Comparison of ENCODE assay signal across 8 mouse cellular contexts in genomic region chrX:13242320-13243096, GRCm38 (mm10). TPM values are rescaled to one million over a fixed set of nuclear protein-coding genes. Genes with fewer than 3 reads are reported as not detected.
A peak's percentile ranks its signal among the peaks of the same experiment; 100 is the strongest.
DNase-seq lines count a peak whose midpoint lies in the region; ATAC-seq and TF ChIP-seq lines count a peak whose summit lies in the region.

No protein-coding gene starts in this region.

- peak overlapping the region in 2 of 3 experiments; percentile 40 to 62 for H3K4me3 ChIP-seq in CH12.LX (replicated peaks in 1 of 3; ENCODE audit: low read depth in 2 of 3, low read length in 2 of 3, poor library complexity in 1 of 3)
- H3K4me3 ChIP-seq in forebrain, embryonic 13.5 days, result peak overlapping the region; percentile 37
- H3K4me3 ChIP-seq in liver, postnatal 0 days (ENCODE audit: low read depth, low read length), result peak overlapping the region; percentile 48
- H3K4me3 ChIP-seq in neural tube, embryonic 14.5 days (ENCODE audit: low read depth, low read length), result peak overlapping the region; percentile 35

- H3K9me3 ChIP-seq in CH12.LX (replicated peaks; ENCODE audit: low read length), result no peaks in the 10 kb centered on the region
- no peaks in the 10 kb centered on the region for H3K9me3 ChIP-seq in forebrain, embryonic 13.5 days (replicated peaks)
- H3K9me3 ChIP-seq in liver, postnatal 0 days (ENCODE audit: low read length), result no peaks in the 10 kb centered on the region
- no peaks in the 10 kb centered on the region for H3K9me3 ChIP-seq in neural tube, embryonic 14.5 days (ENCODE audit: control insufficient read depth, low read length)

- H3K79me2 ChIP-seq in CH12.LX (replicated peaks; ENCODE audit: control insufficient read depth, extremely low read depth, insufficient read depth, poor library complexity, severe bottlenecking), result no peaks in the 10 kb centered on the region

- ATAC-seq in cerebellum, adult (ENCODE audit: insufficient number of reproducible peaks, low FRiP score, low TSS enrichment), result peak; percentile 88
- ATAC-seq in forebrain, embryonic 13.5 days, result peak; percentile 97
- peak; percentile 68 for ATAC-seq in liver, postnatal 0 days
- ATAC-seq in neural tube, embryonic 14.5 days (ENCODE audit: low read depth), result peak; percentile 96

- peak overlapping the region; percentile 75 for H3K9ac ChIP-seq in CH12.LX (ENCODE audit: insufficient read depth, low read depth)
- peak overlapping the region; percentile 72 for H3K9ac ChIP-seq in forebrain, embryonic 13.5 days
- H3K9ac ChIP-seq in liver, postnatal 0 days (replicated peaks), result peak overlapping the region; percentile 63
- H3K9ac ChIP-seq in neural tube, embryonic 14.5 days (replicated peaks; ENCODE audit: low read depth, low read length), result peak overlapping the region; percentile 74

- no peak for TF ChIP-seq EP300 in CH12.LX (IDR thresholded peaks at IDR 0.05; ENCODE audit: low read length)
- no peak for TF ChIP-seq EP300 in liver, postnatal 0 days (IDR thresholded peaks at IDR 0.05; ENCODE audit: low read depth)

- no peak for TF ChIP-seq CTCF in CH12.LX (conservative IDR thresholded peaks at IDR 0.05 in 1 of 2, IDR thresholded peaks at IDR 0.05 in 1 of 2; ENCODE audit: low read depth in 2 of 2, low read length in 2 of 2)
- no peak for TF ChIP-seq CTCF in liver, postnatal 0 days (IDR thresholded peaks at IDR 0.05; ENCODE audit: low read depth)

- no peak for DNase-seq in CH12.LX (ENCODE audit: extremely low read depth)
- DNase-seq in heart, postnatal 10 days, result peak; percentile 87 to 90
- peak; percentile 76 for DNase-seq in layer of hippocampus, adult 11-12 months (ENCODE audit: low spot score)
- DNase-seq in liver, postnatal 0 days, result peak; percentile 68
- peak; percentile 79 for DNase-seq in testis, postnatal 10 days (ENCODE audit: low spot score)

- dilution Hi-C loops in CH12.LX (cut with MboI; ENCODE audit: extremely low pct_ligation_motif_present, extremely low pct_unique_long_range_greater_than_20kb, low sequenced_read_pairs), result no loop called here

- no peak; the same call in 1 of the 2 replicates for TF ChIP-seq POLR2A in CH12.LX (IDR thresholded peaks at IDR 0.05; ENCODE audit: low read depth, low read length)

- intact Hi-C loops in heart, postnatal 10 days (cut with DNase I), result loop anchor here (1.0 to 5.0 kb wide), 2 partner anchors 38 to 105 kb away; partner anchors contain the start of gene Ddx3x

- no peak for TF ChIP-seq RAD21 in CH12.LX (IDR thresholded peaks at IDR 0.05; ENCODE audit: low read depth, low read length)

- no peak overlapping the region for H3K27ac ChIP-seq in CH12.LX (ENCODE audit: insufficient read depth, low read depth)
- peak overlapping the region; percentile 97 for H3K27ac ChIP-seq in forebrain, embryonic 13.5 days
- peak overlapping the region; percentile 87 for H3K27ac ChIP-seq in liver, postnatal 0 days (ENCODE audit: low read depth)
- peak overlapping the region; percentile 97 for H3K27ac ChIP-seq in neural tube, embryonic 14.5 days (ENCODE audit: low read depth, low read length)

- WGBS in forebrain, embryonic 13.5 days, result 22% methylated on average over 24 of the region's 24 CpGs
- 16% methylated on average over 24 of the region's 24 CpGs for WGBS in liver, postnatal 0 days (ENCODE audit: insufficient replicate concordance)
- 9% methylated on average over 24 of the region's 24 CpGs for WGBS in neural tube, embryonic 14.5 days

- no peaks in the 10 kb centered on the region for H3K27me3 ChIP-seq in CH12.LX (replicated peaks)
- H3K27me3 ChIP-seq in forebrain, embryonic 13.5 days, result peaks cover 20% of the 10 kb centered on the region; the same call in 1 of the 2 replicates
- H3K27me3 ChIP-seq in liver, postnatal 0 days (ENCODE audit: insufficient read depth, low read length), result no peaks in the 10 kb centered on the region
- H3K27me3 ChIP-seq in neural tube, embryonic 14.5 days (ENCODE audit: control insufficient read depth, insufficient read depth, low read length), result no peaks in the 10 kb centered on the region

- no peaks in the 10 kb centered on the region for H3K36me3 ChIP-seq in CH12.LX (replicated peaks in 1 of 2; ENCODE audit: control insufficient read depth in 1 of 2, insufficient read depth in 1 of 2, low read length in 1 of 2)
- no peaks in the 10 kb centered on the region for H3K36me3 ChIP-seq in forebrain, embryonic 13.5 days (ENCODE audit: poor library complexity, severe bottlenecking)
- H3K36me3 ChIP-seq in liver, postnatal 0 days (replicated peaks; ENCODE audit: insufficient read depth, low read length), result no peaks in the 10 kb centered on the region
- no peaks in the 10 kb centered on the region for H3K36me3 ChIP-seq in neural tube, embryonic 14.5 days (ENCODE audit: control insufficient read depth, insufficient read depth, low read length)

- peak overlapping the region; percentile 64 for H3K4me2 ChIP-seq in CH12.LX (ENCODE audit: insufficient read depth, low read depth, poor library complexity, severe bottlenecking)
- H3K4me2 ChIP-seq in forebrain, embryonic 13.5 days, result peak overlapping the region; percentile 63
- H3K4me2 ChIP-seq in liver, postnatal 0 days (ENCODE audit: low read depth, low read length), result peak overlapping the region; percentile 77
- H3K4me2 ChIP-seq in neural tube, embryonic 14.5 days (ENCODE audit: low read depth, low read length), result peak overlapping the region; percentile 64

- no peaks in the 10 kb centered on the region; a peak in 1 of 4 replicates for H3K4me1 ChIP-seq in CH12.LX (ENCODE audit: control insufficient read depth in 1 of 2, insufficient read depth in 2 of 2)
- H3K4me1 ChIP-seq in forebrain, embryonic 13.5 days, result peaks cover 12% of the 10 kb centered on the region
- peaks cover 15% of the 10 kb centered on the region for H3K4me1 ChIP-seq in liver, postnatal 0 days (ENCODE audit: insufficient read depth)
- H3K4me1 ChIP-seq in neural tube, embryonic 14.5 days (ENCODE audit: control insufficient read depth, insufficient read depth, low read length), result no peaks in the 10 kb centered on the region

- in situ Hi-C loops in CH12.LX (cut with MboI; ENCODE audit: low pct_ligation_motif_present, low pct_unique_long_range_greater_than_20kb, low sequenced_read_pairs), result loop anchor here (25.0 kb wide), 2 partner anchors 220 to 420 kb away; partner anchors contain the start of genes Gpr82 and Nyx

TF ChIP-seq in CH12.LX, 34 proteins besides CTCF, POLR2A, EP300 and RAD21:
- TF ChIP-seq MAX (IDR thresholded peaks at IDR 0.05; ENCODE audit: low read length) (no peak), ZNF384 (IDR thresholded peaks at IDR 0.05; ENCODE audit: low read depth, low read length) (no peak), NRF1 (IDR thresholded peaks at IDR 0.05; ENCODE audit: low read depth, low read length) (peak; percentile 76), MAFK (IDR thresholded peaks at IDR 0.05; ENCODE audit: insufficient replicate concordance, low read length) (no peak), KAT2A (IDR thresholded peaks at IDR 0.05; ENCODE audit: insufficient replicate concordance, low read length) (no peak), USF1 (IDR thresholded peaks at IDR 0.05; ENCODE audit: low read depth, low read length) (no peak), CHD2 (IDR thresholded peaks at IDR 0.05; ENCODE audit: low read length) (peak; percentile 30; the same call in 1 of the 2 replicates), UBTF (IDR thresholded peaks at IDR 0.05; ENCODE audit: low read depth, low read length) (no peak)

RNA-seq across cellular contexts. Expression of gene Ddx3x, which starts 38.3 kb away (rescaled TPM):
- total RNA-seq in CH12.LX (2012; rRNA removed), result 104 and 164 TPM in 2 replicates
- total RNA-seq in CH12.LX (2014; rRNA removed), result 196 and 197 TPM in 2 replicates
- 329 and 383 TPM in 2 replicates for polyA plus RNA-seq in CH12.LX (2012; ENCODE audit: insufficient read length, low read depth)
- 138 and 155 TPM in 2 replicates for polyA plus RNA-seq in forebrain, embryonic 13.5 days (2015; fragmentation: Nextera tagmentation; extraction: Ambion mirVana)
- total RNA-seq in heart, postnatal 10 days (2021), result 100 to 1,000 TPM; 187 to 221 TPM
- polyA plus RNA-seq in liver, postnatal 0 days (2015; fragmentation: Nextera tagmentation; extraction: Ambion mirVana), result 44.2 and 46.1 TPM in 2 replicates
- polyA plus RNA-seq in neural tube, embryonic 14.5 days (2014; fragmentation: Nextera tagmentation; extraction: Ambion mirVana), result 132 and 134 TPM in 2 replicates
